Comparison of ENCODE assay signal across 11 mouse cellular contexts in genomic region chr19:55232136-55232535, GRCm38 (mm10). TPM values are rescaled to one million over a fixed set of nuclear protein-coding genes. Genes with fewer than 3 reads are reported as not detected.
DNase-seq lines count a peak whose midpoint lies in the region; ATAC-seq and TF ChIP-seq lines count a peak whose summit lies in the region.
"Had no signal": no experiment of that assay in that cellular context is flagged by ENCODE, and none has a peak within 500 bp of the region (broad histone marks: within the 10 kb centered on the region; RNA-seq: fewer than 3 reads in every experiment).

No protein-coding gene starts in this region.

- no peak overlapping the region for H3K4me3 ChIP-seq in heart, embryonic 13.5 days
- H3K4me3 ChIP-seq in liver, embryonic 15.5 days (replicated peaks), result no peak overlapping the region
- H3K4me3 ChIP-seq in stomach, embryonic 16.5 days (replicated peaks; ENCODE audit: low read length), result no peak overlapping the region
- no peak overlapping the region for H3K4me3 ChIP-seq in left cerebral cortex, adult 2 months
- H3K4me3 ChIP-seq in hindbrain, embryonic 13.5 days, result no peak overlapping the region

- 40% methylated on average over 8 of the region's 8 CpGs for WGBS in heart, embryonic 13.5 days
- 53% methylated on average over 8 of the region's 8 CpGs for WGBS in liver, embryonic 15.5 days (ENCODE audit: insufficient replicate concordance)
- WGBS in stomach, embryonic 16.5 days, result 38% methylated on average over 8 of the region's 8 CpGs
- 55% methylated on average over 8 of the region's 8 CpGs for WGBS in hindbrain, embryonic 13.5 days

- TF ChIP-seq CTCF in left cerebral cortex, adult 2 months (IDR thresholded peaks at IDR 0.05), result no peak

- no peak for ATAC-seq in heart, embryonic 13.5 days (ENCODE audit: extremely low read depth, insufficient number of reproducible peaks, low FRiP score, low TSS enrichment)
- ATAC-seq in liver, embryonic 15.5 days (ENCODE audit: insufficient read depth), result peak; percentile 64
- peak; percentile 65 for ATAC-seq in stomach, embryonic 16.5 days (ENCODE audit: insufficient read depth, low FRiP score)
- no peak for ATAC-seq in hindbrain, embryonic 13.5 days (ENCODE audit: low FRiP score)

- peaks cover 5% of the 10 kb centered on the region for H3K4me1 ChIP-seq in heart, embryonic 13.5 days
- H3K4me1 ChIP-seq in liver, embryonic 15.5 days (replicated peaks), result peaks cover 32% of the 10 kb centered on the region
- H3K4me1 ChIP-seq in stomach, embryonic 16.5 days (ENCODE audit: control insufficient read depth, insufficient read depth, low read length), result no peaks in the 10 kb centered on the region
- peaks cover 9% of the 10 kb centered on the region for H3K4me1 ChIP-seq in hindbrain, embryonic 13.5 days (replicated peaks)

- peak; percentile 14 to 36 for DNase-seq in spleen, postnatal 36 days (ENCODE audit: low spot score in 2 of 2)
- no peak for DNase-seq in spleen, adult 12 weeks (ENCODE audit: low spot score)
- DNase-seq in testis, postnatal 10 days (ENCODE audit: low spot score), result no peak
- DNase-seq in left cerebral cortex, adult 2 months (ENCODE audit: extremely low spot score in 1 of 2, low spot score in 2 of 2), result no peak
- DNase-seq: cerebellum, postnatal 14 days had no signal

- H3K27me3 ChIP-seq in heart, embryonic 13.5 days (replicated peaks), result no peaks in the 10 kb centered on the region
- H3K27me3 ChIP-seq in liver, embryonic 15.5 days, result no peaks in the 10 kb centered on the region
- H3K27me3 ChIP-seq in stomach, embryonic 16.5 days (ENCODE audit: control insufficient read depth, insufficient read depth, low read length), result no peaks in the 10 kb centered on the region
- H3K27me3 ChIP-seq in hindbrain, embryonic 13.5 days, result no peaks in the 10 kb centered on the region

- H3K9ac ChIP-seq in heart, embryonic 13.5 days, result no peak overlapping the region
- H3K9ac ChIP-seq in liver, embryonic 15.5 days, result no peak overlapping the region
- H3K9ac ChIP-seq in stomach, embryonic 16.5 days (ENCODE audit: low read length), result no peak overlapping the region
- no peak overlapping the region for H3K9ac ChIP-seq in hindbrain, embryonic 13.5 days

- no peaks in the 10 kb centered on the region for H3K9me3 ChIP-seq in heart, embryonic 13.5 days
- no peaks in the 10 kb centered on the region for H3K9me3 ChIP-seq in liver, embryonic 15.5 days (replicated peaks)
- no peaks in the 10 kb centered on the region for H3K9me3 ChIP-seq in stomach, embryonic 16.5 days (replicated peaks; ENCODE audit: control insufficient read depth, low read length)
- H3K9me3 ChIP-seq in hindbrain, embryonic 13.5 days, result no peaks in the 10 kb centered on the region

- H3K36me3 ChIP-seq in heart, embryonic 13.5 days, result no peaks in the 10 kb centered on the region
- H3K36me3 ChIP-seq in liver, embryonic 15.5 days (replicated peaks), result no peaks in the 10 kb centered on the region
- no peaks in the 10 kb centered on the region for H3K36me3 ChIP-seq in stomach, embryonic 16.5 days (ENCODE audit: control insufficient read depth, insufficient read depth, low read length)
- no peaks in the 10 kb centered on the region for H3K36me3 ChIP-seq in hindbrain, embryonic 13.5 days

- H3K27ac ChIP-seq in heart, embryonic 13.5 days (replicated peaks), result 0 out of 2 replicates have a peak overlapping the region, but pooled peaks have one; percentile 0
- peak overlapping the region; percentile 30; the same call in 1 of the 2 replicates for H3K27ac ChIP-seq in liver, embryonic 15.5 days (replicated peaks)
- H3K27ac ChIP-seq in stomach, embryonic 16.5 days (ENCODE audit: low read length), result peak overlapping the region; percentile 19; the same call in 1 of the 2 replicates
- no peak overlapping the region for H3K27ac ChIP-seq in left cerebral cortex, adult 2 months
- no peak overlapping the region for H3K27ac ChIP-seq in hindbrain, embryonic 13.5 days

- H3K4me2 ChIP-seq in heart, embryonic 13.5 days, result no peak overlapping the region
- no peak overlapping the region for H3K4me2 ChIP-seq in liver, embryonic 15.5 days
- no peak overlapping the region for H3K4me2 ChIP-seq in stomach, embryonic 16.5 days (ENCODE audit: low read depth, low read length)
- no peak overlapping the region for H3K4me2 ChIP-seq in hindbrain, embryonic 13.5 days

- intact Hi-C loops in left cerebral cortex, adult 2 months (cut with DNase I), result no loop called here

RNA-seq across cellular contexts. Expression of gene Gucy2g, which starts 8.9 kb away (rescaled TPM):
- not detected in 2 replicates for polyA plus RNA-seq in heart, embryonic 13.5 days (2015; fragmentation: Nextera tagmentation; extraction: Ambion mirVana)
- not detected in 2 replicates for polyA plus RNA-seq in liver, embryonic 15.5 days (2015; fragmentation: Nextera tagmentation; extraction: Ambion mirVana)
- 0.05 and 0.11 TPM in 2 replicates for polyA plus RNA-seq in stomach, embryonic 16.5 days (2015; fragmentation: Nextera tagmentation; extraction: Ambion mirVana)
- total RNA-seq in left cerebral cortex, adult 2 months (2021), result 1 to 10 TPM; 3.3 to 3.5 TPM
- polyA plus RNA-seq in hindbrain, embryonic 13.5 days (2015; fragmentation: Nextera tagmentation; extraction: Ambion mirVana), result 0.08 and 0.09 TPM in 2 replicates
- polyA plus RNA-seq: limb, embryonic 11.5 days had no signal

RNA-seq across cellular contexts. Expression of gene Acsl5, which starts 19.6 kb away (rescaled TPM):
- 32.9 and 36.8 TPM in 2 replicates for polyA plus RNA-seq in heart, embryonic 13.5 days (2015; fragmentation: Nextera tagmentation; extraction: Ambion mirVana)
- 154 and 157 TPM in 2 replicates for polyA plus RNA-seq in liver, embryonic 15.5 days (2015; fragmentation: Nextera tagmentation; extraction: Ambion mirVana)
- 145 and 151 TPM in 2 replicates for polyA plus RNA-seq in stomach, embryonic 16.5 days (2015; fragmentation: Nextera tagmentation; extraction: Ambion mirVana)
- total RNA-seq in left cerebral cortex, adult 2 months (2021), result 10 to 100 TPM; 52.0 to 57.0 TPM
- polyA plus RNA-seq in hindbrain, embryonic 13.5 days (2015; fragmentation: Nextera tagmentation; extraction: Ambion mirVana), result 14.7 and 17.0 TPM in 2 replicates

RNA-seq across cellular contexts. Expression of gene Tectb, which starts 51.6 kb away (rescaled TPM):
- not detected in 2 replicates for polyA plus RNA-seq in heart, embryonic 13.5 days (2015; fragmentation: Nextera tagmentation; extraction: Ambion mirVana)
- polyA plus RNA-seq in liver, embryonic 15.5 days (2015; fragmentation: Nextera tagmentation; extraction: Ambion mirVana), result 0.37 and 0.38 TPM in 2 replicates
- polyA plus RNA-seq in stomach, embryonic 16.5 days (2015; fragmentation: Nextera tagmentation; extraction: Ambion mirVana), result 0.13 and 0.14 TPM in 2 replicates
- total RNA-seq in left cerebral cortex, adult 2 months (2021), result not detected
- polyA plus RNA-seq in hindbrain, embryonic 13.5 days (2015; fragmentation: Nextera tagmentation; extraction: Ambion mirVana), result 0.45 and 0.75 TPM in 2 replicates
- polyA plus RNA-seq: limb, embryonic 11.5 days; neural tube, embryonic 14.5 days had no signal

Comparison
In these comparisons a context has a peak if more than half of its experiments do, and no peak if none do; other contexts are left out.
1. DNase-seq: peak in spleen, postnatal 36 days (2 of 2); none in spleen, adult 12 weeks (single experiment), testis, postnatal 10 days (single experiment) and left cerebral cortex, adult 2 months (0 of 2).
2. ATAC-seq: peak in liver, embryonic 15.5 days (single experiment) and stomach, embryonic 16.5 days (single experiment); none in heart, embryonic 13.5 days (single experiment) and hindbrain, embryonic 13.5 days (single experiment).
3. H3K27ac ChIP-seq: peak in heart, embryonic 13.5 days (single experiment), liver, embryonic 15.5 days (single experiment) and stomach, embryonic 16.5 days (single experiment); none in left cerebral cortex, adult 2 months (single experiment) and hindbrain, embryonic 13.5 days (single experiment).